Mouse (Mus musculus) liver, postnatal 0 days (tissue): Measurements from ENCODE around the gene Rragc.

ENCODE experiments used
- CTCF ChIP-seq: sonication (generic); IDR thresholded peaks from 2 replicates; pipeline ENCODE4 v1.5.1; 2016; ENCODE audit warnings: antibody characterized with exemption, low read depth
- EP300 ChIP-seq: IDR thresholded peaks from 2 replicates; pipeline ENCODE4 v1.6.1; 2016; ENCODE audit warnings: antibody characterized with exemption, low read depth, mild to moderate bottlenecking

GRCm38 (mm10) chr4:123929994-123930393 lies 12.7 kb downstream of the Rragc start:
- TF ChIP-seq CTCF: no peak
- TF ChIP-seq EP300: no peak
